Mouse (Mus musculus) bone marrow, adult 2 months (tissue): ENCODE results near the gene Ubtf. TPM values are rescaled to one million over a fixed set of nuclear protein-coding genes. Genes with fewer than 3 reads are reported as not detected.

Source experiments
- H3K27ac ChIP-seq: fragments of 200-500 bp; 2 replicates; pipeline ENCODE4 v1.5.1; 2012; ENCODE audit warnings: low read depth, mild to moderate bottlenecking, control low read depth, inconsistent platforms, low read length; ENCODE audit not compliant: control insufficient read depth, poor library complexity, insufficient read depth
- H3K4me1 ChIP-seq: fragments of 200-500 bp; 2 replicates; pipeline ENCODE4 v1.6.1; 2011; ENCODE audit warnings: low read length; ENCODE audit not compliant: control insufficient read depth, insufficient read depth
- H3K4me3 ChIP-seq: fragments of 200-500 bp; replicated peaks from 2 replicates; pipeline ENCODE3; 2011; ENCODE audit warnings: mild to moderate bottlenecking, low read depth, low read length, control low read depth; ENCODE audit not compliant: control insufficient read depth
- CTCF ChIP-seq: fragments of 200-500 bp; IDR thresholded peaks from 2 replicates; pipeline ENCODE4 v1.5.1; 2011; ENCODE audit warnings: low read length, control low read depth; ENCODE audit not compliant: control insufficient read depth, insufficient read depth
- POLR2A ChIP-seq: fragments of 200-500 bp; IDR thresholded peaks from 2 replicates; pipeline ENCODE4 v1.6.1; 2011; ENCODE audit warnings: low read depth, mild to moderate bottlenecking, control low read depth, low read length, borderline replicate concordance; ENCODE audit not compliant: control insufficient read depth
- WGBS: fragments of 180-500 bp; shearing (Covaris S2); methylation state at CpG from one replicate; pipeline ENCODE4 v1.1.7; 2018; 5-methylcytosine and 5-hydroxymethylcytosine counted together
- polyA plus RNA-seq: library from polyadenylated mRNA; stranded (reverse); fragments of >200 nt; gene quantifications from 2 replicates; pipeline ENCODE4 v1.2.4, GENCODE M21; 2011; ENCODE audit warnings: low replicate concordance; ENCODE audit not compliant: missing spikeins, insufficient read depth, insufficient read length

Ubtf gene
- polyA plus RNA-seq, 1 experiment, result 126 TPM

DNA sequence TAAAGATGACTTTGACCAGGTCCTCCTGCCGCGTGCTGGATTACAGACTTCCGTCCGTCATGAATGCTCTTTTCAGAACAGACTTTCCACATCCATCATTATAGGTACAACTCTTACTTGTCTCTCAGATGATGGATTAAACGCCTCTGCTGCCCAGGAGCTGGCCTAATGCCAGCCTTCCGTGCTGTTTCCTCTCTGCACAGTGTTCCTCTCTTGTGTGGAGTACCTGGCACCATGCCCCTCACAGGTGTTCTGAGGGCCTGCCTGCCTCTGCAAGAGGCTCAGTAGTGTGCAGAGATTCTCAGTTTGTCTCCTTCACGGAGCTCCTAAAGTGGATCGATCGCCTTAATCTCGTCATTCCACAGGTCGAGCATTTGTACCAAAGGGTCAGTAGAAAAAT, 19.7 kb upstream of the Ubtf start:
- WGBS, result 43% methylated on average over 11 of the region's 11 CpGs
- Histone ChIP-seq H3K4me1 (no peaks in the 10 kb centered on the region), H3K27ac (no peak overlapping the region), H3K4me3 (no peak overlapping the region)
- no peak for TF ChIP-seq POLR2A
- TF ChIP-seq CTCF, result no peak

- TF ChIP-seq POLR2A (no peak), CTCF (no peak)
- 3% methylated on average over 3 of the region's 3 CpGs for WGBS
Observed at GRCm38 (mm10) chr11:102338561-102338960, 19.0 kb upstream of the Ubtf start.

GRCm38 (mm10) chr11:102337921-102338320, 18.4 kb upstream of the Ubtf start:
- WGBS, result 71% methylated on average over 1 of the region's 1 CpGs
- H3K27ac ChIP-seq, result no peak overlapping the region
- no peak for TF ChIP-seq CTCF
- H3K4me1 ChIP-seq, result no peaks in the 10 kb centered on the region
- no peak overlapping the region for H3K4me3 ChIP-seq

More at GRCm38 (mm10) chr11:102338561-102338960, 19.0 kb upstream of the Ubtf start:
- Histone ChIP-seq H3K27ac (no peak overlapping the region), H3K4me1 (no peaks in the 10 kb centered on the region), H3K4me3 (no peak overlapping the region)

DNA sequence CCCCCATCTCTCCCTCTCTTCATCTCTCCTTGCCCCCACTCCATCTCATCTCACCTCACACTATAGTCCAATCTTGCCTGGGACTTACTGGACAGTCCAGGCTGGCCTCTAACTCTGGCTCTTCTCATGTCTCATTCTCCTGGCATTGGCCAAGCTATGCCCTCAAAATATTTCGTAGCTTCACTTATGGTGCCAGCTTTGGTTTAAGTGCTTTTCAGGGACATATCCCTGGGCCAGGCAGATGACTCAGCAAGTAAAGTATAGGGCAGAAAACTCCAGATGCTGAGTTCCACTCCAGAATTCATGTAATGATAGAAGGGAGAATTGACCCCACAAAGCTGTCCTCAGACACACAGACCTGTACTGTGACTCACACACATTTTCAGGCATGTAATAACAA, 16.6 kb upstream of the Ubtf start:
- TF ChIP-seq POLR2A, result no peak
- no peak for TF ChIP-seq CTCF
- Histone ChIP-seq H3K27ac (no peak overlapping the region), H3K4me1 (no peaks in the 10 kb centered on the region), H3K4me3 (no peak overlapping the region)
- 53% methylated on average over 1 of the region's 1 CpGs for WGBS

GRCm38 (mm10) chr11:102334973-102335700, 15.6 kb upstream of the Ubtf start:
- no peaks in the 10 kb centered on the region for H3K4me1 ChIP-seq
- TF ChIP-seq POLR2A (no peak), CTCF (no peak)
- no peak overlapping the region for H3K4me3 ChIP-seq
- H3K27ac ChIP-seq, result no peak overlapping the region
- 66% methylated on average over 9 of the region's 9 CpGs for WGBS

GRCm38 (mm10) chr11:102334010-102334409, 14.5 kb upstream of the Ubtf start:
- WGBS, result 68% methylated on average over 4 of the region's 4 CpGs
- no peak overlapping the region for H3K27ac ChIP-seq
- TF ChIP-seq POLR2A (no peak), CTCF (no peak)
- no peak overlapping the region for H3K4me3 ChIP-seq
- no peaks in the 10 kb centered on the region for H3K4me1 ChIP-seq

- H3K4me3 ChIP-seq, result no peak overlapping the region
- H3K4me1 ChIP-seq, result no peaks in the 10 kb centered on the region
- H3K27ac ChIP-seq, result no peak overlapping the region
- TF ChIP-seq POLR2A, result no peak
- TF ChIP-seq CTCF, result no peak
Observed at GRCm38 (mm10) chr11:102333061-102333460, 13.5 kb upstream of the Ubtf start.

DNA sequence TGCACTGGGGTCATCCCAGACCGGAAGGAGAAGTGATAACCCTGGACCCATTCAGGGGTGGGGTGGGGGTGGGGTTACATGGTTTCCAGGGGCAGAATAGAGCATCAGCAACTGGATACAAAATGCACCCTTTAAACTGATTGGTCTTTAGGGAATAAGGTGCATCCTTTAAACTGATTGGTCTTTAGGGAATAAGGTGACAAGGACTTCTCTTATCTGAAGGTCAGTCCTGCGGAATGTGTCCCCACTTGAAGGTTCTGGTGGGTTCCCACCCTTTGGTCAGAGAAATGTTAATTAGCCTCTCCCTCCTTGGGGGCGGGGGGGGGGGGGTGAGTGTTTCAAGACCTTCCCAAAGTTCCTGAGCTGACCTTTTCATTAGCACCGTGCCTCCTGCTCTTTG, 12.3 kb upstream of the Ubtf start:
- Histone ChIP-seq H3K27ac (no peak overlapping the region), H3K4me3 (no peak overlapping the region), H3K4me1 (no peaks in the 10 kb centered on the region)
- WGBS, result 57% methylated on average over 4 of the region's 4 CpGs
- TF ChIP-seq POLR2A, result no peak
- no peak for TF ChIP-seq CTCF

GRCm38 (mm10) chr11:102330039-102330438, 10.5 kb upstream of the Ubtf start:
- Histone ChIP-seq H3K4me3 (no peak overlapping the region), H3K4me1 (no peaks in the 10 kb centered on the region), H3K27ac (no peak overlapping the region)
- TF ChIP-seq CTCF (no peak), POLR2A (no peak)
- WGBS, result 75% methylated on average over 3 of the region's 3 CpGs
